Mouse (Mus musculus) limb, embryonic 14.5 days (tissue): Measurements from ENCODE around the gene Arid3b. TPM values are rescaled to one million over a fixed set of nuclear protein-coding genes. Genes with fewer than 3 reads are reported as not detected.

Experiments used
- ATAC-seq: fragments of 200-750 bp; cut with Nextera tagmentation; 2 replicates; pipeline ENCODE4 v1.8.0; 2017; ENCODE audit warnings: low read depth, moderate number of reproducible peaks, moderate TSS enrichment; ENCODE audit not compliant: low FRiP score
- DNase-seq: peaks from one replicate; pipeline ENCODE4 v3.0.0-alpha.2; 2015; ENCODE audit warnings: low spot score
- H3K27ac ChIP-seq: fragments of 300-500 bp; sonication (generic); replicated peaks from 2 replicates; pipeline ENCODE4 v1.5.1; 2014; ENCODE audit warnings: low read depth, mild to moderate bottlenecking, low read length, moderate library complexity, mixed read lengths
- H3K27me3 ChIP-seq: fragments of 300-500 bp; sonication (generic); 2 replicates; pipeline ENCODE4 v1.6.1; 2014; ENCODE audit warnings: low read length, mixed read lengths; ENCODE audit not compliant: control insufficient read depth, insufficient read depth
- H3K36me3 ChIP-seq: fragments of 300-500 bp; sonication (generic); 2 replicates; pipeline ENCODE4 v1.6.1; 2014; ENCODE audit warnings: mild to moderate bottlenecking, low read length, moderate library complexity, mixed read lengths; ENCODE audit not compliant: control insufficient read depth, insufficient read depth
- H3K4me1 ChIP-seq: fragments of 300-500 bp; sonication (generic); 2 replicates; pipeline ENCODE4 v1.6.1; 2014; ENCODE audit warnings: antibody characterized with exemption, low read length, mixed read lengths; ENCODE audit not compliant: control insufficient read depth, insufficient read depth
- H3K4me2 ChIP-seq: fragments of 300-500 bp; sonication (generic); replicated peaks from 2 replicates; pipeline ENCODE4 v1.6.1; 2014; ENCODE audit warnings: low read depth, mild to moderate bottlenecking, low read length, moderate library complexity; ENCODE audit not compliant: severe bottlenecking
- H3K4me3 ChIP-seq: fragments of 300-500 bp; sonication (generic); replicated peaks from 2 replicates; pipeline ENCODE4 v1.5.1; 2014; ENCODE audit warnings: low read length
- H3K9ac ChIP-seq: fragments of 300-500 bp; sonication (generic); 2 replicates; pipeline ENCODE4 v1.6.1; 2014; ENCODE audit warnings: mild to moderate bottlenecking, low read depth, low read length, moderate library complexity; ENCODE audit not compliant: severe bottlenecking
- H3K9me3 ChIP-seq: fragments of 300-500 bp; sonication (generic); 2 replicates; pipeline ENCODE4 v1.6.1; 2016; ENCODE audit warnings: low read length; ENCODE audit not compliant: control insufficient read depth
- POLR2A ChIP-seq: fragments of 200-500 bp; IDR thresholded peaks from 2 replicates; pipeline ENCODE4 v1.8.0; 2012; ENCODE audit warnings: inconsistent platforms, mild to moderate bottlenecking, moderate library complexity, borderline replicate concordance; ENCODE audit not compliant: insufficient read depth, insufficient read length; ENCODE audit errors: extremely low read depth
- WGBS: fragments of 180-500 bp; shearing (Covaris S2); extraction: QIAGEN DNeasy Blood & Tissue Kit; methylation state at CpG from one replicate; pipeline ENCODE4 v1.1.7; 2014; 5-methylcytosine and 5-hydroxymethylcytosine counted together
- polyA plus RNA-seq, 2 experiments: library from polyadenylated mRNA; depleted of rRNA in 1 of 2; stranded (reverse) in 1 of 2; unstranded in 1 of 2; fragments of >200 nt; fragmentation: Nextera tagmentation in 1 of 2; extraction: Ambion mirVana in 1 of 2; gene quantifications; 2 replicates each; pipeline versions ENCODE4 v1.2.1 to v1.2.3; 2012 to 2014

The Arid3b gene
- polyA plus RNA-seq, 2 experiments = 2.9 to 6.6 TPM

GRCm38 (mm10) chr9:57874994-57875393 lies 38.4 kb upstream of the Arid3b start:
- Histone ChIP-seq H3K9ac (no peak overlapping the region), H3K27ac (no peak overlapping the region), H3K4me1 (no peaks in the 10 kb centered on the region), H3K4me2 (no peak overlapping the region), H3K36me3 (no peaks in the 10 kb centered on the region), H3K9me3 (no peaks in the 10 kb centered on the region), H3K27me3 (no peaks in the 10 kb centered on the region), H3K4me3 (no peak overlapping the region)
- no peak for TF ChIP-seq POLR2A
- WGBS = 73% methylated on average over 3 of the region's 3 CpGs
- DNase-seq = no peak
- no peak for ATAC-seq

GRCm38 (mm10) chr9:57874134-57874533 lies 37.5 kb upstream of the Arid3b start:
- WGBS = 57% methylated on average over 5 of the region's 5 CpGs
- Histone ChIP-seq H3K9me3 (no peaks in the 10 kb centered on the region), H3K4me1 (no peaks in the 10 kb centered on the region), H3K4me3 (no peak overlapping the region), H3K9ac (no peak overlapping the region), H3K27me3 (no peaks in the 10 kb centered on the region), H3K4me2 (no peak overlapping the region), H3K36me3 (no peaks in the 10 kb centered on the region), H3K27ac (no peak overlapping the region)
- no peak for ATAC-seq
- no peak for TF ChIP-seq POLR2A
- DNase-seq = no peak

DNA sequence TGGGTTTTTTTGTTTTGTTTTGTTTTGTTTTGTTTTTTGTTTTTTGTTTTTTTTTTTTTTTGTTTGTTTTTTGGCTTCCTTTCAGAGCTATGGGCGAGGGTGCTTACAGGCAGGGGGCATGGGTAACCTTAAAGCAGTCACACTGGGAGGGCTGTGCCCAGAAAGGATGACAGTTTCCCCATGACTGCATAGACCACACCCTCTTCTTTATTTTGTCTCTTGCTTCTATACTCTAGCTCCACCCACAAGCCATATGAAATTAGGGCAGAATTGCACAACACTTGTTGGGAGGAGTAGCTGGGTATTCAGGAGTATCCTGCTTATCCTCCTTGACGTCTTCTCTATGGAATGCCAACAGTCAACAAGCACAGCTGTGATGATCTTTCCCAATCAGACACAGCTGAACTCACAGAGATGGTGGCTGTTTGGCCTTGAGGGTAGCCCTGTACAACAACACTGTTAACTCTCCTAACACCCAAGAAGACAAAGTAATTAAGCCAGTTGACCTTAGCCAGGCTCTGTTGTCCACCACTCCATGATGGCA lies 33.8 kb upstream of the Arid3b start:
- ATAC-seq = no peak
- Histone ChIP-seq H3K4me3 (no peak overlapping the region), H3K36me3 (no peaks in the 10 kb centered on the region), H3K27ac (no peak overlapping the region), H3K4me2 (no peak overlapping the region), H3K9me3 (no peaks in the 10 kb centered on the region), H3K27me3 (no peaks in the 10 kb centered on the region), H3K4me1 (no peaks in the 10 kb centered on the region), H3K9ac (no peak overlapping the region)
- no peak for TF ChIP-seq POLR2A
- DNase-seq = peak; percentile 23
- WGBS = 53% methylated on average over 2 of the region's 2 CpGs

DNA sequence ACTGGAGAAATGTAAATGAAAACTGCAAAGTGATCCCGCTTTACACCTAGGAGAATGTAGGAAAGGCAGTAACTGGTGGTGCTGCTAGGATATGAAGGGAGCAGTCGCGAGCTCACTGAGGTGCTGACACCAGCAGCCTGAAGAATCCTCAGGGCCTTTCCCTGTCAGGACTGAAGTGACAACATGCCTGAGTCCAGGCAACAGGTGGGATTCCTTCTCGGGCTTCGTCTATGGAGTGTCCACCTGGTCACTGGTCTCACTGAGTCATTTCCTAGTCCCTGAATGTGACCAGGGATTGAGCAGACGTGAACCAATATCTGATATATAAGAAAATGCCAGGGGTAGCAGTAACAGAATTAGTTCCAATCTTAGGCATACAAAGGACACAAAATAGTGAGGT lies 32.2 kb upstream of the Arid3b start:
- H3K9ac ChIP-seq = no peak overlapping the region
- no peak for DNase-seq
- no peak overlapping the region for H3K27ac ChIP-seq
- no peak overlapping the region for H3K4me3 ChIP-seq
- TF ChIP-seq POLR2A = no peak
- no peak for ATAC-seq
- no peak overlapping the region for H3K4me2 ChIP-seq
- no peaks in the 10 kb centered on the region for H3K36me3 ChIP-seq
- H3K27me3 ChIP-seq = no peaks in the 10 kb centered on the region
- no peaks in the 10 kb centered on the region for H3K4me1 ChIP-seq
- WGBS = 79% methylated on average over 6 of the region's 6 CpGs
- H3K9me3 ChIP-seq = no peaks in the 10 kb centered on the region

- Histone ChIP-seq H3K36me3 (no peaks in the 10 kb centered on the region), H3K27ac (no peak overlapping the region), H3K27me3 (no peaks in the 10 kb centered on the region), H3K9me3 (no peaks in the 10 kb centered on the region), H3K4me2 (no peak overlapping the region), H3K4me3 (no peak overlapping the region), H3K4me1 (no peaks in the 10 kb centered on the region), H3K9ac (no peak overlapping the region)
- WGBS = 84% methylated on average over 5 of the region's 5 CpGs
- no peak for ATAC-seq
- no peak for DNase-seq
- no peak for TF ChIP-seq POLR2A
These were observed 31.3 kb upstream of the Arid3b start for GRCm38 (mm10) chr9:57867880-57868279.

- no peak for DNase-seq
- no peak for ATAC-seq
- no peak overlapping the region for H3K27ac ChIP-seq
- no peak for TF ChIP-seq POLR2A
- 79% methylated on average over 4 of the region's 4 CpGs for WGBS
- no peaks in the 10 kb centered on the region for H3K9me3 ChIP-seq
- no peaks in the 10 kb centered on the region for H3K36me3 ChIP-seq
- H3K4me3 ChIP-seq = no peak overlapping the region
- H3K4me1 ChIP-seq = no peaks in the 10 kb centered on the region
- H3K9ac ChIP-seq = no peak overlapping the region
- H3K4me2 ChIP-seq = no peak overlapping the region
- H3K27me3 ChIP-seq = no peaks in the 10 kb centered on the region
These were observed 30.6 kb upstream of the Arid3b start for GRCm38 (mm10) chr9:57867236-57867635.
